ENCODE assay signal across 9 mouse cellular contexts in genomic region chr4:97924414-97924813, GRCm38 (mm10).
DNase-seq lines count a peak whose midpoint lies in the region; ATAC-seq and TF ChIP-seq lines count a peak whose summit lies in the region.
"Had no signal": no experiment of that assay in that cellular context is flagged by ENCODE, and none has a peak within 500 bp of the region (broad histone marks: within the 10 kb centered on the region; RNA-seq: fewer than 3 reads in every experiment).

No protein-coding gene starts in this region.

- H3K9me3 ChIP-seq in heart, postnatal 0 days (replicated peaks; ENCODE audit: control insufficient read depth, low read length), result no peaks in the 10 kb centered on the region
- H3K9me3 ChIP-seq in heart, embryonic 12.5 days (replicated peaks), result no peaks in the 10 kb centered on the region
- H3K9me3 ChIP-seq in lung, embryonic 15.5 days, result no peaks in the 10 kb centered on the region
- no peaks in the 10 kb centered on the region for H3K9me3 ChIP-seq in forebrain, embryonic 16.5 days (ENCODE audit: control insufficient read depth, low read length)
- H3K9me3 ChIP-seq in stomach, embryonic 16.5 days (replicated peaks; ENCODE audit: control insufficient read depth, low read length), result no peaks in the 10 kb centered on the region

- H3K9ac ChIP-seq in heart, postnatal 0 days (replicated peaks; ENCODE audit: low read depth, low read length), result no peak overlapping the region
- H3K9ac ChIP-seq in heart, embryonic 12.5 days, result no peak overlapping the region
- no peak overlapping the region for H3K9ac ChIP-seq in lung, embryonic 15.5 days
- no peak overlapping the region for H3K9ac ChIP-seq in forebrain, embryonic 16.5 days (replicated peaks; ENCODE audit: low read depth, low read length)
- H3K9ac ChIP-seq in stomach, embryonic 16.5 days (ENCODE audit: low read length), result no peak overlapping the region

- TF ChIP-seq EP300 in heart, postnatal 0 days (IDR thresholded peaks at IDR 0.05; ENCODE audit: low read depth), result no peak

- TF ChIP-seq CTCF in heart, postnatal 0 days (IDR thresholded peaks at IDR 0.05; ENCODE audit: low read depth), result no peak

- no peaks in the 10 kb centered on the region for H3K27me3 ChIP-seq in heart, postnatal 0 days (ENCODE audit: control insufficient read depth, insufficient read depth, low read length)
- H3K27me3 ChIP-seq in heart, embryonic 12.5 days (replicated peaks), result no peaks in the 10 kb centered on the region
- no peaks in the 10 kb centered on the region for H3K27me3 ChIP-seq in lung, embryonic 15.5 days
- no peaks in the 10 kb centered on the region for H3K27me3 ChIP-seq in forebrain, embryonic 16.5 days (replicated peaks; ENCODE audit: control insufficient read depth, insufficient read depth, low read length)
- no peaks in the 10 kb centered on the region for H3K27me3 ChIP-seq in stomach, embryonic 16.5 days (ENCODE audit: control insufficient read depth, insufficient read depth, low read length)

- peaks cover 37% of the 10 kb centered on the region for H3K4me1 ChIP-seq in heart, postnatal 0 days (ENCODE audit: control insufficient read depth, insufficient read depth)
- peaks cover 45% of the 10 kb centered on the region for H3K4me1 ChIP-seq in heart, embryonic 12.5 days (replicated peaks)
- H3K4me1 ChIP-seq in lung, embryonic 15.5 days, result peaks cover 40% of the 10 kb centered on the region
- peaks cover 39% of the 10 kb centered on the region for H3K4me1 ChIP-seq in forebrain, embryonic 16.5 days (replicated peaks; ENCODE audit: control insufficient read depth, insufficient read depth, low read length)
- peaks cover 29% of the 10 kb centered on the region for H3K4me1 ChIP-seq in stomach, embryonic 16.5 days (ENCODE audit: control insufficient read depth, insufficient read depth, low read length)

- 31% methylated on average over 5 of the region's 5 CpGs for WGBS in heart, postnatal 0 days
- 62% methylated on average over 5 of the region's 5 CpGs for WGBS in heart, embryonic 12.5 days
- WGBS in lung, embryonic 15.5 days, result 31% methylated on average over 5 of the region's 5 CpGs
- WGBS in forebrain, embryonic 16.5 days, result 17% methylated on average over 5 of the region's 5 CpGs
- 29% methylated on average over 5 of the region's 5 CpGs for WGBS in stomach, embryonic 16.5 days

- no peaks in the 10 kb centered on the region for H3K36me3 ChIP-seq in heart, postnatal 0 days (replicated peaks; ENCODE audit: control insufficient read depth, insufficient read depth, low read length)
- H3K36me3 ChIP-seq in heart, embryonic 12.5 days, result no peaks in the 10 kb centered on the region
- no peaks in the 10 kb centered on the region for H3K36me3 ChIP-seq in lung, embryonic 15.5 days
- H3K36me3 ChIP-seq in forebrain, embryonic 16.5 days (ENCODE audit: control insufficient read depth, insufficient read depth), result no peaks in the 10 kb centered on the region
- no peaks in the 10 kb centered on the region for H3K36me3 ChIP-seq in stomach, embryonic 16.5 days (ENCODE audit: control insufficient read depth, insufficient read depth, low read length)

- H3K4me3 ChIP-seq in heart, postnatal 0 days (ENCODE audit: low read depth, low read length), result no peak overlapping the region
- H3K4me3 ChIP-seq in heart, embryonic 12.5 days, result no peak overlapping the region
- H3K4me3 ChIP-seq in lung, embryonic 15.5 days, result no peak overlapping the region
- no peak overlapping the region for H3K4me3 ChIP-seq in forebrain, embryonic 16.5 days (replicated peaks; ENCODE audit: low read length)
- H3K4me3 ChIP-seq in stomach, embryonic 16.5 days (replicated peaks; ENCODE audit: low read length), result no peak overlapping the region

- peak overlapping the region; percentile 76 for H3K27ac ChIP-seq in heart, postnatal 0 days (ENCODE audit: low read depth)
- H3K27ac ChIP-seq in heart, embryonic 12.5 days (ENCODE audit: poor library complexity, severe bottlenecking), result no peak overlapping the region
- peak overlapping the region; percentile 81 for H3K27ac ChIP-seq in lung, embryonic 15.5 days
- H3K27ac ChIP-seq in forebrain, embryonic 16.5 days (ENCODE audit: low read length), result peak overlapping the region; percentile 41; the same call in 1 of the 2 replicates
- H3K27ac ChIP-seq in stomach, embryonic 16.5 days (ENCODE audit: low read length), result peak overlapping the region; percentile 67

- no peak for DNase-seq in heart, postnatal 0 days (ENCODE audit: low spot score)
- DNase-seq in lung, postnatal 14 days, result no peak
- DNase-seq: right cerebral cortex, postnatal 25 days; thymus, postnatal 36 days had no signal

- H3K4me2 ChIP-seq in heart, postnatal 0 days (ENCODE audit: low read depth, low read length), result no peak overlapping the region
- no peak overlapping the region for H3K4me2 ChIP-seq in heart, embryonic 12.5 days
- peak overlapping the region; percentile 38 for H3K4me2 ChIP-seq in lung, embryonic 15.5 days
- H3K4me2 ChIP-seq in forebrain, embryonic 16.5 days (ENCODE audit: low read length), result peak overlapping the region; percentile 4; the same call in 1 of the 2 replicates
- H3K4me2 ChIP-seq in stomach, embryonic 16.5 days (ENCODE audit: low read depth, low read length), result no peak overlapping the region

- ATAC-seq in heart, postnatal 0 days (ENCODE audit: insufficient read depth, low read depth), result no peak
- ATAC-seq in heart, embryonic 12.5 days (ENCODE audit: insufficient number of reproducible peaks, low FRiP score), result no peak
- ATAC-seq in lung, embryonic 15.5 days (ENCODE audit: borderline replicate concordance, extremely low read depth, low FRiP score, low TSS enrichment), result peak; percentile 70
- peak; percentile 74 for ATAC-seq in forebrain, embryonic 16.5 days
- ATAC-seq in stomach, embryonic 16.5 days (ENCODE audit: insufficient read depth, low FRiP score), result 0 out of 2 replicates have a peak, but pooled peaks have one; percentile 37
- ATAC-seq in megakaryocyte-erythroid progenitor cell, adult 5-6 weeks (replicated peaks; ENCODE audit: low FRiP score, low TSS enrichment, poor library complexity, severe bottlenecking), result no peak

Comparison
In these comparisons a context has a peak if more than half of its experiments do, and no peak if none do; other contexts are left out.
1. ATAC-seq: peak in lung, embryonic 15.5 days (single experiment), forebrain, embryonic 16.5 days (single experiment) and stomach, embryonic 16.5 days (single experiment); none in heart, postnatal 0 days (single experiment), heart, embryonic 12.5 days (single experiment) and megakaryocyte-erythroid progenitor cell, adult 5-6 weeks (single experiment).
2. H3K4me2 ChIP-seq: peak in lung, embryonic 15.5 days (single experiment) and forebrain, embryonic 16.5 days (single experiment); none in heart, postnatal 0 days (single experiment), heart, embryonic 12.5 days (single experiment) and stomach, embryonic 16.5 days (single experiment).